Mouse (Mus musculus) limb, embryonic 11.5 days (tissue): ENCODE data around the gene Gm20532. TPM values are rescaled to one million over a fixed set of nuclear protein-coding genes. Genes with fewer than 3 reads are reported as not detected.

Experiments
- ATAC-seq: fragments of 200-750 bp; cut with Nextera tagmentation; 2 replicates; pipeline ENCODE4 v1.8.0; 2017; ENCODE audit warnings: low read depth; ENCODE audit not compliant: insufficient number of reproducible peaks, low FRiP score, low TSS enrichment
- DNase-seq: peaks from one replicate; pipeline ENCODE4 v3.0.0-alpha.2; 2015; ENCODE audit warnings: low spot score
- H3K27ac ChIP-seq: fragments of 300-500 bp; sonication (generic); replicated peaks from 2 replicates; pipeline ENCODE4 v1.5.1; 2014; ENCODE audit warnings: low read depth, mild to moderate bottlenecking, low read length
- H3K27me3 ChIP-seq: fragments of 300-500 bp; sonication (generic); 2 replicates; pipeline ENCODE4 v1.6.1; 2014; ENCODE audit warnings: mild to moderate bottlenecking, low read length, mixed read lengths; ENCODE audit not compliant: control insufficient read depth, insufficient read depth
- H3K36me3 ChIP-seq: fragments of 300-500 bp; sonication (generic); 2 replicates; pipeline ENCODE4 v1.6.1; 2014; ENCODE audit warnings: mild to moderate bottlenecking, low read length, moderate library complexity, mixed read lengths; ENCODE audit not compliant: control insufficient read depth, insufficient read depth
- H3K4me1 ChIP-seq: fragments of 300-500 bp; sonication (generic); 2 replicates; pipeline ENCODE4 v1.6.1; 2014; ENCODE audit warnings: low read length, mixed read lengths; ENCODE audit not compliant: control insufficient read depth, insufficient read depth
- H3K4me2 ChIP-seq: fragments of 300-500 bp; sonication (generic); 2 replicates; pipeline ENCODE4 v1.6.1; 2014; ENCODE audit warnings: low read depth, mild to moderate bottlenecking, moderate library complexity; ENCODE audit not compliant: severe bottlenecking
- H3K4me3 ChIP-seq: fragments of 300-500 bp; sonication (generic); 2 replicates; pipeline ENCODE4 v1.5.1; 2014; ENCODE audit warnings: low read depth, low read length
- H3K9ac ChIP-seq: fragments of 300-500 bp; sonication (generic); 2 replicates; pipeline ENCODE4 v1.6.1; 2014; ENCODE audit warnings: mild to moderate bottlenecking, low read length
- H3K9me3 ChIP-seq: fragments of 300-500 bp; sonication (generic); 2 replicates; pipeline ENCODE4 v1.6.1; 2016; ENCODE audit warnings: low read length; ENCODE audit not compliant: control insufficient read depth
- WGBS: fragments of 180-500 bp; shearing (Covaris S2); extraction: QIAGEN DNeasy Blood & Tissue Kit; methylation state at CpG from one replicate; pipeline ENCODE4 v1.1.7; 2014; 5-methylcytosine and 5-hydroxymethylcytosine counted together
- polyA plus RNA-seq: library from polyadenylated mRNA; unstranded; fragments of >200 nt; fragmentation: Nextera tagmentation; extraction: Ambion mirVana; gene quantifications from 2 replicates; pipeline ENCODE4 v1.2.1, GENCODE M21; 2014

Gm20532 gene
- polyA plus RNA-seq, 1 experiment from 2014 or later = not detected

GRCm38 (mm10) chr2:26594461-26594933 is 8.1 kb downstream of the Gm20532 start:
- Histone ChIP-seq H3K4me2 (no peak overlapping the region), H3K27me3 (no peaks in the 10 kb centered on the region), H3K4me1 (no peaks in the 10 kb centered on the region), H3K27ac (no peak overlapping the region), H3K4me3 (no peak overlapping the region), H3K9ac (no peak overlapping the region), H3K9me3 (no peaks in the 10 kb centered on the region), H3K36me3 (no peaks in the 10 kb centered on the region; the same call in 1 of the 2 replicates)
- DNase-seq = no peak
- no peak for ATAC-seq
- WGBS = 93% methylated on average over 7 of the region's 7 CpGs

- DNase-seq (no peak), ATAC-seq (no peak)
- 82% methylated on average over 6 of the region's 6 CpGs for WGBS
- H3K4me3 ChIP-seq = no peak overlapping the region
- no peak overlapping the region for H3K27ac ChIP-seq
- H3K9ac ChIP-seq = no peak overlapping the region
- no peaks in the 10 kb centered on the region; the same call in 1 of the 2 replicates for H3K36me3 ChIP-seq
- no peaks in the 10 kb centered on the region for H3K9me3 ChIP-seq
- H3K27me3 ChIP-seq = no peaks in the 10 kb centered on the region
- no peaks in the 10 kb centered on the region for H3K4me1 ChIP-seq
- H3K4me2 ChIP-seq = no peak overlapping the region
Observed at GRCm38 (mm10) chr2:26594934-26595724, 8.7 kb downstream of the Gm20532 start.

GRCm38 (mm10) chr2:26595725-26596435 is 9.4 kb downstream of the Gm20532 start:
- no peak for DNase-seq
- no peaks in the 10 kb centered on the region for H3K27me3 ChIP-seq
- WGBS = 88% methylated on average over 11 of the region's 11 CpGs
- H3K4me2 ChIP-seq = no peak overlapping the region
- H3K9ac ChIP-seq = no peak overlapping the region
- H3K27ac ChIP-seq = no peak overlapping the region
- H3K9me3 ChIP-seq = no peaks in the 10 kb centered on the region
- H3K4me1 ChIP-seq = no peaks in the 10 kb centered on the region
- H3K36me3 ChIP-seq = no peaks in the 10 kb centered on the region; the same call in 1 of the 2 replicates
- no peak for ATAC-seq
- H3K4me3 ChIP-seq = no peak overlapping the region

GRCm38 (mm10) chr2:26596898-26597297 is 10.5 kb downstream of the Gm20532 start:
- H3K36me3 ChIP-seq = no peaks in the 10 kb centered on the region
- H3K4me3 ChIP-seq = no peak overlapping the region
- H3K9ac ChIP-seq = no peak overlapping the region
- H3K4me2 ChIP-seq = no peak overlapping the region
- H3K9me3 ChIP-seq = no peaks in the 10 kb centered on the region
- ATAC-seq (no peak), DNase-seq (no peak)
- WGBS = 96% methylated on average over 3 of the region's 3 CpGs
- H3K27me3 ChIP-seq = no peaks in the 10 kb centered on the region
- H3K4me1 ChIP-seq = no peaks in the 10 kb centered on the region
- H3K27ac ChIP-seq = no peak overlapping the region

GRCm38 (mm10) chr2:26597810-26598209 is 11.4 kb downstream of the Gm20532 start:
- WGBS = 85% methylated on average over 2 of the region's 2 CpGs
- H3K4me2 ChIP-seq = no peak overlapping the region
- DNase-seq = no peak
- no peaks in the 10 kb centered on the region for H3K36me3 ChIP-seq
- H3K9ac ChIP-seq = no peak overlapping the region
- no peak for ATAC-seq
- H3K27ac ChIP-seq = no peak overlapping the region
- H3K4me1 ChIP-seq = no peaks in the 10 kb centered on the region
- H3K27me3 ChIP-seq = no peaks in the 10 kb centered on the region
- no peak overlapping the region for H3K4me3 ChIP-seq
- no peaks in the 10 kb centered on the region for H3K9me3 ChIP-seq

GRCm38 (mm10) chr2:26598462-26598861 is 12.0 kb downstream of the Gm20532 start:
- H3K27me3 ChIP-seq = no peaks in the 10 kb centered on the region
- no peak for ATAC-seq
- H3K4me1 ChIP-seq = 0 out of 2 replicates have a peak, but pooled peaks cover 2% of the 10 kb centered on the region
- no peak for DNase-seq
- no peak overlapping the region for H3K9ac ChIP-seq
- no peaks in the 10 kb centered on the region for H3K9me3 ChIP-seq
- no peak overlapping the region for H3K4me2 ChIP-seq
- WGBS = 86% methylated on average over 3 of the region's 3 CpGs
- no peak overlapping the region for H3K27ac ChIP-seq
- H3K4me3 ChIP-seq = no peak overlapping the region
- H3K36me3 ChIP-seq = no peaks in the 10 kb centered on the region

- DNase-seq (no peak), ATAC-seq (no peak)
- Histone ChIP-seq H3K27ac (no peak overlapping the region), H3K9me3 (no peaks in the 10 kb centered on the region), H3K36me3 (no peaks in the 10 kb centered on the region), H3K4me3 (no peak overlapping the region), H3K4me1 (0 out of 2 replicates have a peak, but pooled peaks cover 2% of the 10 kb centered on the region), H3K9ac (no peak overlapping the region; the same call in 1 of the 2 replicates), H3K27me3 (no peaks in the 10 kb centered on the region), H3K4me2 (no peak overlapping the region)
- WGBS = 84% methylated on average over 4 of the region's 4 CpGs
Observed at GRCm38 (mm10) chr2:26599965-26600364, 13.5 kb downstream of the Gm20532 start.

- ATAC-seq (no peak), DNase-seq (no peak)
- H3K36me3 ChIP-seq = no peaks in the 10 kb centered on the region
- no peaks in the 10 kb centered on the region for H3K9me3 ChIP-seq
- WGBS = 86% methylated on average over 2 of the region's 2 CpGs
- 0 out of 2 replicates have a peak, but pooled peaks cover 2% of the 10 kb centered on the region for H3K4me1 ChIP-seq
- H3K4me2 ChIP-seq = no peak overlapping the region
- no peak overlapping the region for H3K9ac ChIP-seq
- H3K27ac ChIP-seq = no peak overlapping the region
- no peaks in the 10 kb centered on the region for H3K27me3 ChIP-seq
- H3K4me3 ChIP-seq = no peak overlapping the region
Observed at GRCm38 (mm10) chr2:26600664-26601063, 14.2 kb downstream of the Gm20532 start.
